ENCODE assay signal across 8 mouse cellular contexts in genomic region chr4:48539841-48540575, GRCm38 (mm10). TPM values are rescaled to one million over a fixed set of nuclear protein-coding genes. Genes with fewer than 3 reads are reported as not detected.
DNase-seq lines count a peak whose midpoint lies in the region; ATAC-seq and TF ChIP-seq lines count a peak whose summit lies in the region.

Msantd3 (plus strand) TSS chr4:48539935.

- TF ChIP-seq CTCF in embryonic fibroblast, embryonic 13.5 days (IDR thresholded peaks at IDR 0.05; ENCODE audit: borderline replicate concordance, insufficient read depth, low read length), result no peak
- no peak for TF ChIP-seq CTCF in liver, embryonic 14.5 days (IDR thresholded peaks at IDR 0.05; ENCODE audit: low read depth)

- WGBS in heart, embryonic 11.5 days (ENCODE audit: insufficient replicate concordance), result under 1% methylated on average over 72 of the region's 86 CpGs
- under 1% methylated on average over 78 of the region's 86 CpGs for WGBS in liver, embryonic 14.5 days (ENCODE audit: insufficient replicate concordance)
- WGBS in neural tube, embryonic 11.5 days, result under 1% methylated on average over 30 of the region's 86 CpGs

- H3K27ac ChIP-seq in embryonic fibroblast, embryonic 13.5 days (ENCODE audit: insufficient read depth, low read length), result peak within 1 kb of the TSS; percentile 89
- H3K27ac ChIP-seq in heart, embryonic 11.5 days (ENCODE audit: low read depth, low read length), result peak within 1 kb of the TSS; percentile 93
- no peak within 1 kb of the TSS for H3K27ac ChIP-seq in liver, embryonic 14.5 days
- peak within 1 kb of the TSS; percentile 94 for H3K27ac ChIP-seq in neural tube, embryonic 11.5 days (ENCODE audit: low read depth, low read length)

- H3K4me1 ChIP-seq in embryonic fibroblast, embryonic 13.5 days (ENCODE audit: control insufficient read depth, insufficient read depth, low read length), result 0 out of 2 replicates have a peak, but pooled peaks cover 2% of the 10 kb centered on the region
- peaks cover 24% of the 10 kb centered on the region for H3K4me1 ChIP-seq in heart, embryonic 11.5 days (ENCODE audit: control insufficient read depth, insufficient read depth, low read length)
- peaks cover 0 to 4% of the 10 kb centered on the region in 2 experiments; a peak in 1 of 4 replicates for H3K4me1 ChIP-seq in liver, embryonic 14.5 days (replicated peaks; ENCODE audit: control insufficient read depth in 2 of 2, insufficient read depth in 2 of 2, low read length in 1 of 2)
- peaks cover 30% of the 10 kb centered on the region for H3K4me1 ChIP-seq in neural tube, embryonic 11.5 days (ENCODE audit: control insufficient read depth, insufficient read depth, low read length)

- H3K9ac ChIP-seq in heart, embryonic 11.5 days (ENCODE audit: low read depth, low read length), result peak within 1 kb of the TSS; percentile 98
- peak within 1 kb of the TSS; percentile 37 for H3K9ac ChIP-seq in liver, embryonic 14.5 days (replicated peaks)
- peak within 1 kb of the TSS; percentile 99 for H3K9ac ChIP-seq in neural tube, embryonic 11.5 days (ENCODE audit: low read length)

- no peaks in the 10 kb centered on the region for H3K9me3 ChIP-seq in heart, embryonic 11.5 days (replicated peaks; ENCODE audit: control insufficient read depth, low read length)
- no peaks in the 10 kb centered on the region for H3K9me3 ChIP-seq in liver, embryonic 14.5 days (ENCODE audit: control insufficient read depth, low read length)
- H3K9me3 ChIP-seq in neural tube, embryonic 11.5 days (ENCODE audit: control insufficient read depth, low read length), result no peaks in the 10 kb centered on the region

- peak within 1 kb of the TSS; percentile 82 for H3K4me3 ChIP-seq in embryonic fibroblast, embryonic 13.5 days (ENCODE audit: insufficient read depth, low read length)
- H3K4me3 ChIP-seq in heart, embryonic 11.5 days (ENCODE audit: low read depth, low read length), result peak within 1 kb of the TSS; percentile 84
- H3K4me3 ChIP-seq in liver, embryonic 14.5 days (ENCODE audit: insufficient read depth in 1 of 2, low read depth in 2 of 2, low read length in 2 of 2), result peak within 1 kb of the TSS; percentile 55 to 56
- peak within 1 kb of the TSS; percentile 88 for H3K4me3 ChIP-seq in neural tube, embryonic 11.5 days (ENCODE audit: low read depth, low read length)

- H3K27me3 ChIP-seq in heart, embryonic 11.5 days (ENCODE audit: control insufficient read depth, insufficient read depth, low read length), result no peaks in the 10 kb centered on the region
- H3K27me3 ChIP-seq in liver, embryonic 14.5 days (ENCODE audit: control insufficient read depth, insufficient read depth, low read length), result peaks cover 25% of the 10 kb centered on the region
- H3K27me3 ChIP-seq in neural tube, embryonic 11.5 days (ENCODE audit: control insufficient read depth, insufficient read depth, low read length), result no peaks in the 10 kb centered on the region

- peak within 1 kb of the TSS; percentile 82 for H3K4me2 ChIP-seq in heart, embryonic 11.5 days
- H3K4me2 ChIP-seq in liver, embryonic 14.5 days (ENCODE audit: low read depth), result peak within 1 kb of the TSS; percentile 61
- H3K4me2 ChIP-seq in neural tube, embryonic 11.5 days (ENCODE audit: low read depth), result peak within 1 kb of the TSS; percentile 79

- DNase-seq in B cell, adult 2 months, result peak; percentile 4 to 11
- DNase-seq in adrenal gland, postnatal 4 days (ENCODE audit: low spot score in 2 of 2), result peak; percentile 16 to 24
- peak; percentile 71 for DNase-seq in kidney, postnatal 10 days
- DNase-seq in liver, embryonic 14.5 days (ENCODE audit: low read depth in 3 of 3, low spot score in 3 of 3), result no peak
- DNase-seq in neural tube, embryonic 11.5 days (ENCODE audit: low spot score), result peak; percentile 80
- peak; percentile 5 to 7 for DNase-seq in thymus, postnatal 10 days (ENCODE audit: low spot score in 2 of 2)

- peak; percentile 64 for ATAC-seq in heart, embryonic 11.5 days (replicated peaks; ENCODE audit: insufficient number of reproducible peaks, low FRiP score, low TSS enrichment)
- ATAC-seq in liver, embryonic 14.5 days (ENCODE audit: insufficient read depth), result no peak; the same call in 1 of the 2 replicates
- peak; percentile 75 for ATAC-seq in neural tube, embryonic 11.5 days (ENCODE audit: insufficient read depth, low FRiP score, low TSS enrichment)

- peak; percentile 62 for TF ChIP-seq POLR2A in embryonic fibroblast, embryonic 13.5 days (IDR thresholded peaks at IDR 0.05; ENCODE audit: low read depth, low read length)

- no peak for TF ChIP-seq EP300 in liver, embryonic 14.5 days (IDR thresholded peaks at IDR 0.05; ENCODE audit: low read depth)

- no peaks in the 10 kb centered on the region for H3K36me3 ChIP-seq in heart, embryonic 11.5 days (ENCODE audit: control insufficient read depth, insufficient read depth, low read length)
- H3K36me3 ChIP-seq in liver, embryonic 14.5 days (replicated peaks; ENCODE audit: control insufficient read depth, insufficient read depth, low read depth), result no peaks in the 10 kb centered on the region
- no peaks in the 10 kb centered on the region for H3K36me3 ChIP-seq in neural tube, embryonic 11.5 days (ENCODE audit: control insufficient read depth, insufficient read depth, low read length)

RNA-seq across cellular contexts. Expression of gene Msantd3, which starts in this region (rescaled TPM):
- 10 to 100 TPM; 28.0 to 28.7 TPM for total RNA-seq in adrenal gland, postnatal 4 days (2021)
- 35.1 and 37.3 TPM in 2 replicates for polyA plus RNA-seq in embryonic fibroblast, embryonic 13.5 days (2011; ENCODE audit: insufficient read length, low read depth, missing spikeins)
- polyA plus RNA-seq in heart, embryonic 11.5 days (2014; fragmentation: Nextera tagmentation; extraction: Ambion mirVana), result 26.7 and 30.3 TPM in 2 replicates
- 1.3 and 2.1 TPM in 2 replicates for polyA plus RNA-seq in liver, embryonic 14.5 days (2012; rRNA removed)
- polyA plus RNA-seq in liver, embryonic 14.5 days (2014; fragmentation: Nextera tagmentation; extraction: Ambion mirVana), result 1.5 and 2.4 TPM in 2 replicates
- polyA plus RNA-seq in neural tube, embryonic 11.5 days (2014; fragmentation: Nextera tagmentation; extraction: Ambion mirVana), result 63.2 and 68.3 TPM in 2 replicates

Comparison
In these comparisons a context has a peak if more than half of its experiments do, and no peak if none do; other contexts are left out.
1. DNase-seq: peak in B cell, adult 2 months (2 of 2), adrenal gland, postnatal 4 days (2 of 2), kidney, postnatal 10 days (single experiment), neural tube, embryonic 11.5 days (single experiment) and thymus, postnatal 10 days (2 of 2); none in liver, embryonic 14.5 days (0 of 3).
2. H3K9ac ChIP-seq: peak in every context shown above with its lines; median percentile 99 in neural tube, embryonic 11.5 days; 98 in heart, embryonic 11.5 days; 37 in liver, embryonic 14.5 days.
3. Peak in every context shown above with its lines, with median percentiles within 50 percentile points of each other: H3K4me3 ChIP-seq and H3K4me2 ChIP-seq.